Mouse (Mus musculus) forebrain, postnatal 0 days (tissue): ENCODE measurements around the gene Gjc1. TPM values are rescaled to one million over a fixed set of nuclear protein-coding genes. Genes with fewer than 3 reads are reported as not detected.

Experiments used
- ATAC-seq: fragments of 200-750 bp; cut with Nextera tagmentation; 2 replicates; pipeline ENCODE4 v1.8.0; 2017; ENCODE audit warnings: mild to moderate bottlenecking, moderate library complexity
- DNase-seq: peaks from one replicate; pipeline ENCODE4 v3.0.0-alpha.2; 2015
- H3K27ac ChIP-seq: fragments of 300-500 bp; sonication (generic); 2 replicates; pipeline ENCODE4 v1.5.1; 2014; ENCODE audit warnings: low read depth, mild to moderate bottlenecking, antibody characterized with exemption, low read length, moderate library complexity, mixed read lengths
- H3K27me3 ChIP-seq: fragments of 300-500 bp; sonication (generic); 2 replicates; pipeline ENCODE4 v1.6.1; 2014; ENCODE audit warnings: mild to moderate bottlenecking, low read length, mixed read lengths; ENCODE audit not compliant: insufficient read depth
- H3K36me3 ChIP-seq: fragments of 300-500 bp; sonication (generic); 2 replicates; pipeline ENCODE4 v1.6.1; 2014; ENCODE audit warnings: mild to moderate bottlenecking, moderate library complexity; ENCODE audit not compliant: insufficient read depth
- H3K4me1 ChIP-seq: fragments of 300-500 bp; sonication (generic); 2 replicates; pipeline ENCODE4 v1.6.1; 2014; ENCODE audit warnings: antibody characterized with exemption; ENCODE audit not compliant: insufficient read depth
- H3K4me2 ChIP-seq: fragments of 300-500 bp; sonication (generic); 2 replicates; pipeline ENCODE4 v1.6.1; 2014; ENCODE audit warnings: low read depth, mild to moderate bottlenecking, moderate library complexity
- H3K4me3 ChIP-seq: fragments of 300-500 bp; sonication (generic); 2 replicates; pipeline ENCODE4 v1.5.1; 2014; ENCODE audit warnings: low read depth, low read length, mixed read lengths
- H3K9ac ChIP-seq: fragments of 300-500 bp; sonication (generic); 2 replicates; pipeline ENCODE4 v1.6.1; 2014; ENCODE audit warnings: mild to moderate bottlenecking
- H3K9me3 ChIP-seq: fragments of 300-500 bp; sonication (generic); 2 replicates; pipeline ENCODE4 v1.6.1; 2016; ENCODE audit warnings: low read length
- CTCF ChIP-seq: sonication (generic); IDR thresholded peaks from 2 replicates; pipeline ENCODE4 v1.5.1; 2016; ENCODE audit warnings: antibody characterized with exemption, control low read depth, low read depth
- WGBS: fragments of 180-500 bp; shearing (Covaris S2); extraction: QIAGEN DNeasy Blood & Tissue Kit; methylation state at CpG from one replicate; pipeline ENCODE4 v1.1.7; 2014; 5-methylcytosine and 5-hydroxymethylcytosine counted together
- polyA plus RNA-seq: library from polyadenylated mRNA; unstranded; fragments of >200 nt; fragmentation: Nextera tagmentation; extraction: Ambion mirVana; gene quantifications from 2 replicates; pipeline ENCODE4 v1.2.1, GENCODE M21; 2015
- total RNA-seq: library from RNA; depleted of rRNA; stranded (reverse); fragments of >200 nt; gene quantifications from 2 replicates; pipeline ENCODE4 v1.2.3, GENCODE M21; 2014

The Gjc1 gene
- total and polyA plus RNA-seq, 2 experiments from 2014 or later, result 22.6 to 25.3 TPM

GRCm38 (mm10) chr11:102818121-102819020 is 1.1 kb downstream of the Gjc1 start:
- no peaks in the 10 kb centered on the region for H3K27me3 ChIP-seq
- H3K4me1 ChIP-seq, result peaks cover 4% of the 10 kb centered on the region; the same call in 1 of the 2 replicates
- peak; percentile 51 for ATAC-seq
- H3K27ac ChIP-seq, result peak overlapping the region; percentile 82
- under 1% methylated on average over 54 of the region's 92 CpGs for whole genome bisulfite sequencing
- H3K36me3 ChIP-seq, result no peaks in the 10 kb centered on the region
- TF ChIP-seq CTCF, result no peak
- peak overlapping the region; percentile 74 for H3K4me3 ChIP-seq
- no peaks in the 10 kb centered on the region for H3K9me3 ChIP-seq
- peak overlapping the region; percentile 79 for H3K4me2 ChIP-seq
- H3K9ac ChIP-seq, result peak overlapping the region; percentile 63
- DNase-seq, result peak; percentile 37

GRCm38 (mm10) chr11:102814881-102815280 is 4.6 kb downstream of the Gjc1 start:
- DNase-seq, result no peak
- Histone ChIP-seq H3K27me3 (no peaks in the 10 kb centered on the region), H3K27ac (no peak overlapping the region), H3K4me1 (peaks cover 9% of the 10 kb centered on the region; the same call in 1 of the 2 replicates), H3K4me2 (no peak overlapping the region), H3K9me3 (no peaks in the 10 kb centered on the region), H3K36me3 (no peaks in the 10 kb centered on the region), H3K4me3 (no peak overlapping the region), H3K9ac (no peak overlapping the region)
- TF ChIP-seq CTCF, result no peak
- no peak for ATAC-seq

GRCm38 (mm10) chr11:102810721-102811485 is 8.6 kb downstream of the Gjc1 start:
- Histone ChIP-seq H3K9me3 (no peaks in the 10 kb centered on the region), H3K4me3 (no peak overlapping the region), H3K4me2 (no peak overlapping the region), H3K27ac (no peak overlapping the region), H3K27me3 (no peaks in the 10 kb centered on the region), H3K36me3 (no peaks in the 10 kb centered on the region), H3K9ac (no peak overlapping the region), H3K4me1 (peaks cover 5% of the 10 kb centered on the region; the same call in 1 of the 2 replicates)
- 18% methylated on average over 4 of the region's 4 CpGs for WGBS
- peak; percentile 38; the same call in 1 of the 2 replicates for ATAC-seq
- DNase-seq, result peak; percentile 72
- no peak for TF ChIP-seq CTCF

- H3K4me3 ChIP-seq, result no peak overlapping the region
- no peak overlapping the region for H3K9ac ChIP-seq
- H3K27ac ChIP-seq, result no peak overlapping the region
- DNase-seq (no peak), ATAC-seq (no peak)
- no peak for TF ChIP-seq CTCF
- H3K9me3 ChIP-seq, result no peaks in the 10 kb centered on the region
- no peaks in the 10 kb centered on the region for H3K27me3 ChIP-seq
- H3K4me2 ChIP-seq, result no peak overlapping the region
- 73% methylated on average over 5 of the region's 5 CpGs for WGBS
- H3K36me3 ChIP-seq, result 0 out of 2 replicates have a peak, but pooled peaks cover 8% of the 10 kb centered on the region
- 0 out of 2 replicates have a peak, but pooled peaks cover 5% of the 10 kb centered on the region for H3K4me1 ChIP-seq
Measured at GRCm38 (mm10) chr11:102808246-102808645, 11.3 kb downstream of the Gjc1 start.

- H3K4me2 ChIP-seq, result no peak overlapping the region
- peaks cover 23% of the 10 kb centered on the region for H3K36me3 ChIP-seq
- H3K27ac ChIP-seq, result no peak overlapping the region
- DNase-seq, result no peak
- no peak for ATAC-seq
- no peak overlapping the region for H3K9ac ChIP-seq
- H3K4me3 ChIP-seq, result no peak overlapping the region
- no peaks in the 10 kb centered on the region for H3K4me1 ChIP-seq
- H3K27me3 ChIP-seq, result no peaks in the 10 kb centered on the region
- H3K9me3 ChIP-seq, result no peaks in the 10 kb centered on the region
- WGBS, result 91% methylated on average over 5 of the region's 5 CpGs
- no peak for TF ChIP-seq CTCF
Measured at GRCm38 (mm10) chr11:102803453-102803852, 16.0 kb downstream of the Gjc1 start.

- H3K9ac ChIP-seq, result no peak overlapping the region
- TF ChIP-seq CTCF, result no peak
- no peaks in the 10 kb centered on the region for H3K27me3 ChIP-seq
- ATAC-seq (no peak), DNase-seq (no peak)
- no peak overlapping the region for H3K27ac ChIP-seq
- no peaks in the 10 kb centered on the region for H3K9me3 ChIP-seq
- H3K4me1 ChIP-seq, result no peaks in the 10 kb centered on the region
- 57% methylated on average over 8 of the region's 8 CpGs for WGBS
- H3K4me2 ChIP-seq, result no peak overlapping the region
- no peak overlapping the region for H3K4me3 ChIP-seq
- no peaks in the 10 kb centered on the region for H3K36me3 ChIP-seq
Measured at GRCm38 (mm10) chr11:102794157-102794556, 25.3 kb downstream of the Gjc1 start.
